Mouse (Mus musculus): ENCODE measurements around the gene Gstm7.
"Not testable (repeated sequence)": the region's sequence is repeated elsewhere in the genome, so short reads cannot be mapped to it uniquely, and the experiment has no call there.

The Gstm7 gene

GRCm38 (mm10) chr3:107935268-107935667 lies 3.7 kb upstream of the Gstm7 start:
- DNase-seq (ENCODE audit: low spot score): no peak

GRCm38 (mm10) chr3:107932128-107932527 lies 511 bp upstream of the Gstm7 start:
- DNase-seq (ENCODE audit: low spot score): no peak

- DNase-seq (ENCODE audit: low spot score): no peak
Observed at GRCm38 (mm10) chr3:107931134-107931533, 483 bp downstream of the Gstm7 start.

GRCm38 (mm10) chr3:107929731-107930130 lies 1.9 kb downstream of the Gstm7 start:
- DNase-seq (ENCODE audit: low spot score): no peak

- DNase-seq (ENCODE audit: low spot score): no peak
Observed at GRCm38 (mm10) chr3:107929243-107929642, 2.4 kb downstream of the Gstm7 start.

- DNase-seq (ENCODE audit: low spot score): no peak
Observed at GRCm38 (mm10) chr3:107928691-107929090, 2.9 kb downstream of the Gstm7 start.

- DNase-seq (ENCODE audit: low spot score): no peak
Observed at GRCm38 (mm10) chr3:107927841-107928240, 3.8 kb downstream of the Gstm7 start.

- DNase-seq (ENCODE audit: low spot score): no peak
Observed at GRCm38 (mm10) chr3:107925335-107925734, 6.3 kb downstream of the Gstm7 start.

- no peak for DNase-seq (ENCODE audit: low spot score)
Observed at GRCm38 (mm10) chr3:107920348-107920747, 11.3 kb downstream of the Gstm7 start.

GRCm38 (mm10) chr3:107917783-107918408 lies 13.7 kb downstream of the Gstm7 start:
- DNase-seq (ENCODE audit: low spot score): peak; percentile 48

GRCm38 (mm10) chr3:107917097-107917496 lies 14.5 kb downstream of the Gstm7 start:
- DNase-seq (ENCODE audit: low spot score): no peak

GRCm38 (mm10) chr3:107916674-107917073 lies 14.9 kb downstream of the Gstm7 start:
- DNase-seq (ENCODE audit: low spot score): no peak

GRCm38 (mm10) chr3:107905942-107906341 lies 25.7 kb downstream of the Gstm7 start:
- DNase-seq (ENCODE audit: low spot score): no peak

- no peak for DNase-seq (ENCODE audit: low spot score)
Observed at GRCm38 (mm10) chr3:107900955-107901673, 30.5 kb downstream of the Gstm7 start.

- no peak for DNase-seq (ENCODE audit: low spot score)
Observed at GRCm38 (mm10) chr3:107898691-107899090, 32.9 kb downstream of the Gstm7 start.

GRCm38 (mm10) chr3:107895720-107896569 lies 35.7 kb downstream of the Gstm7 start, which contains the start of gene Gstm5:
Gene Gstm5 (plus strand): TSS chr3:107895821.
- DNase-seq (ENCODE audit: low spot score): peak; percentile 85

- no peak for DNase-seq (ENCODE audit: low spot score)
Observed at GRCm38 (mm10) chr3:107895194-107895719, 36.4 kb downstream of the Gstm7 start.

GRCm38 (mm10) chr3:107889236-107889635 lies 42.4 kb downstream of the Gstm7 start:
- not testable (repeated sequence) for DNase-seq (ENCODE audit: low spot score)

GRCm38 (mm10) chr3:107887674-107888495 lies 43.7 kb downstream of the Gstm7 start:
- no peak for DNase-seq (ENCODE audit: low spot score)

GRCm38 (mm10) chr3:107877747-107878736 lies 53.6 kb downstream of the Gstm7 start:
- DNase-seq (ENCODE audit: low spot score): no peak

Data from urinary bladder, postnatal 14 days (tissue).